Mouse (Mus musculus) mature B cell (primary cell): ENCODE results near the gene Ankrd23.
"Not testable (repeated sequence)": the region's sequence is repeated elsewhere in the genome, so short reads cannot be mapped to it uniquely, and the experiment has no call there.

ENCODE experiments used
- in situ Hi-C: fragments of 300-500 bp; cut with MboI; formaldehyde crosslinking; loops from 2 replicates; pipeline ENCODE4 v1.14.3; 2019

Ankrd23 gene

GRCm38 (mm10) chr1:36536783-36537182 lies at the start of gene Ankrd23:
Ankrd23 (minus strand) TSS chr1:36536883.
- in situ Hi-C loops, result not testable (repeated sequence)

GRCm38 (mm10) chr1:36586288-36586687 lies 49.6 kb upstream of the Ankrd23 start:
- in situ Hi-C loops, result no loop called here

GRCm38 (mm10) chr1:36583408-36584116 lies 46.9 kb upstream of the Ankrd23 start:
- in situ Hi-C loops, result no loop called here

- in situ Hi-C loops, result no loop called here
Observed at GRCm38 (mm10) chr1:36582211-36582610, 45.5 kb upstream of the Ankrd23 start.

- in situ Hi-C loops, result no loop called here
Observed at GRCm38 (mm10) chr1:36581260-36581659, 44.6 kb upstream of the Ankrd23 start.

- in situ Hi-C loops, result no loop called here
Observed at GRCm38 (mm10) chr1:36580384-36581207, 43.9 kb upstream of the Ankrd23 start.

- in situ Hi-C loops, result no loop called here
Observed at GRCm38 (mm10) chr1:36579974-36580383, 43.3 kb upstream of the Ankrd23 start.

GRCm38 (mm10) chr1:36576991-36577675 lies 40.5 kb upstream of the Ankrd23 start:
- in situ Hi-C loops, result no loop called here

GRCm38 (mm10) chr1:36575347-36575746 lies 38.7 kb upstream of the Ankrd23 start:
- in situ Hi-C loops, result no loop called here

GRCm38 (mm10) chr1:36574196-36574955 lies 37.7 kb upstream of the Ankrd23 start:
- in situ Hi-C loops, result no loop called here

- in situ Hi-C loops, result no loop called here
Observed at GRCm38 (mm10) chr1:36573524-36573923, 36.8 kb upstream of the Ankrd23 start.

- in situ Hi-C loops, result no loop called here
Observed at GRCm38 (mm10) chr1:36572709-36573108, 36.0 kb upstream of the Ankrd23 start.

- in situ Hi-C loops, result no loop called here
Observed at GRCm38 (mm10) chr1:36572140-36572700, 35.5 kb upstream of the Ankrd23 start.

- in situ Hi-C loops, result no loop called here
Observed at GRCm38 (mm10) chr1:36571627-36572026, 34.9 kb upstream of the Ankrd23 start.

- in situ Hi-C loops, result no loop called here
Observed at GRCm38 (mm10) chr1:36570320-36570719, 33.6 kb upstream of the Ankrd23 start.

GRCm38 (mm10) chr1:36569694-36570276 lies 33.1 kb upstream of the Ankrd23 start:
- in situ Hi-C loops, result no loop called here

- in situ Hi-C loops, result no loop called here
Observed at GRCm38 (mm10) chr1:36568776-36569175, 32.1 kb upstream of the Ankrd23 start.

- in situ Hi-C loops, result no loop called here
Observed at GRCm38 (mm10) chr1:36567818-36568603, 31.3 kb upstream of the Ankrd23 start.

GRCm38 (mm10) chr1:36566425-36566824 lies 29.7 kb upstream of the Ankrd23 start:
- in situ Hi-C loops, result no loop called here

- in situ Hi-C loops, result no loop called here
Observed at GRCm38 (mm10) chr1:36564101-36564500, 27.4 kb upstream of the Ankrd23 start.
